9 mouse cellular contexts compared by ENCODE assay signal in genomic region chrX:99137928-99138740, GRCm38 (mm10). TPM values are rescaled to one million over a fixed set of nuclear protein-coding genes. Genes with fewer than 3 reads are reported as not detected.
DNase-seq lines count a peak whose midpoint lies in the region; ATAC-seq lines count a peak whose summit lies in the region.
"Had no signal": no experiment of that assay in that cellular context is flagged by ENCODE, and none has a peak within 500 bp of the region (broad histone marks: within the 10 kb centered on the region; RNA-seq: fewer than 3 reads in every experiment).

No protein-coding gene starts in this region.

- intact Hi-C loops in left cerebral cortex, postnatal 36 days (cut with DNase I) = loop anchor here (2.0 to 10.0 kb wide), 3 partner anchors 154 to 333 kb away; partner anchors contain the start of gene Pja1

- H3K4me1 ChIP-seq in heart, embryonic 12.5 days (replicated peaks) = peaks cover 44% of the 10 kb centered on the region
- H3K4me1 ChIP-seq in forebrain, embryonic 12.5 days = peaks cover 41% of the 10 kb centered on the region
- H3K4me1 ChIP-seq in midbrain, embryonic 16.5 days (ENCODE audit: control insufficient read depth, insufficient read depth, low read length) = peaks cover 27% of the 10 kb centered on the region

- peak overlapping the region; percentile 67 for H3K4me3 ChIP-seq in heart, embryonic 12.5 days
- peak overlapping the region; percentile 79 for H3K4me3 ChIP-seq in forebrain, embryonic 12.5 days (replicated peaks)
- H3K4me3 ChIP-seq in midbrain, embryonic 16.5 days (ENCODE audit: low read depth, low read length) = peak overlapping the region; percentile 59

- DNase-seq in heart, adult 8-10 months (ENCODE audit: low spot score) = no peak
- peak; percentile 52 for DNase-seq in kidney, postnatal 10 days
- DNase-seq in left cerebral cortex, adult 11 months (ENCODE audit: low spot score) = no peak
- no peak for DNase-seq in B cell, adult 2 months
- no peak for DNase-seq in left cerebral cortex, postnatal 36 days (ENCODE audit: low spot score in 2 of 2)

- 23% methylated on average over 9 of the region's 9 CpGs for WGBS in heart, embryonic 12.5 days
- WGBS in forebrain, embryonic 12.5 days = 20% methylated on average over 9 of the region's 9 CpGs
- 23% methylated on average over 9 of the region's 9 CpGs for WGBS in midbrain, embryonic 16.5 days

- peaks cover 13% of the 10 kb centered on the region for H3K27me3 ChIP-seq in heart, embryonic 12.5 days (replicated peaks)
- H3K27me3 ChIP-seq in forebrain, embryonic 12.5 days = peaks cover 30% of the 10 kb centered on the region
- 0 out of 2 replicates have a peak, but pooled peaks cover 3% of the 10 kb centered on the region for H3K27me3 ChIP-seq in midbrain, embryonic 16.5 days (ENCODE audit: control insufficient read depth, insufficient read depth, low read depth, low read length)
- H3K27me3 ChIP-seq: CH12.LX had no signal

- ATAC-seq in heart, embryonic 12.5 days (ENCODE audit: insufficient number of reproducible peaks, low FRiP score) = no peak
- ATAC-seq in forebrain, embryonic 12.5 days (ENCODE audit: low FRiP score) = no peak
- ATAC-seq in midbrain, embryonic 16.5 days = no peak

- no peaks in the 10 kb centered on the region for H3K36me3 ChIP-seq in heart, embryonic 12.5 days
- H3K36me3 ChIP-seq in forebrain, embryonic 12.5 days (replicated peaks) = no peaks in the 10 kb centered on the region
- no peaks in the 10 kb centered on the region for H3K36me3 ChIP-seq in midbrain, embryonic 16.5 days (ENCODE audit: control insufficient read depth, insufficient read depth, low read length)

- H3K27ac ChIP-seq in heart, embryonic 12.5 days (ENCODE audit: poor library complexity, severe bottlenecking) = peak overlapping the region; percentile 70; the same call in 1 of the 2 replicates
- H3K27ac ChIP-seq in forebrain, embryonic 12.5 days = peak overlapping the region; percentile 91
- peak overlapping the region; percentile 26 for H3K27ac ChIP-seq in midbrain, embryonic 16.5 days (ENCODE audit: low read length)

- no peaks in the 10 kb centered on the region; the same call in 1 of the 2 replicates for H3K9me3 ChIP-seq in heart, embryonic 12.5 days (replicated peaks)
- no peaks in the 10 kb centered on the region for H3K9me3 ChIP-seq in forebrain, embryonic 12.5 days
- H3K9me3 ChIP-seq in midbrain, embryonic 16.5 days (replicated peaks; ENCODE audit: control insufficient read depth, low read length, poor library complexity, severe bottlenecking) = no peaks in the 10 kb centered on the region

- H3K4me2 ChIP-seq in heart, embryonic 12.5 days = peak overlapping the region; percentile 73
- peak overlapping the region; percentile 82 for H3K4me2 ChIP-seq in forebrain, embryonic 12.5 days
- H3K4me2 ChIP-seq in midbrain, embryonic 16.5 days (ENCODE audit: low read length) = peak overlapping the region; percentile 63

- H3K9ac ChIP-seq in heart, embryonic 12.5 days = peak overlapping the region; percentile 79
- H3K9ac ChIP-seq in forebrain, embryonic 12.5 days = peak overlapping the region; percentile 94
- peak overlapping the region; percentile 77 for H3K9ac ChIP-seq in midbrain, embryonic 16.5 days (ENCODE audit: low read depth, low read length)

RNA-seq across cellular contexts. Expression of gene Efnb1, which starts 2.2 kb away (rescaled TPM):
- 25.3 and 29.0 TPM in 2 replicates for polyA plus RNA-seq in heart, embryonic 12.5 days (2016; fragmentation: Nextera tagmentation; extraction: Ambion mirVana)
- 10 to 100 TPM; 15.8 to 18.7 (median 16.4) TPM for total RNA-seq in heart, adult 8-10 months (2022)
- 99.2 and 106 TPM in 2 replicates for polyA plus RNA-seq in forebrain, embryonic 12.5 days (2016; fragmentation: Nextera tagmentation; extraction: Ambion mirVana)
- polyA plus RNA-seq in midbrain, embryonic 16.5 days (2015; fragmentation: Nextera tagmentation; extraction: Ambion mirVana) = 15.6 and 19.6 TPM in 2 replicates
- total RNA-seq in left cerebral cortex, postnatal 36 days (2021) = 10 to 100 TPM; 13.9 to 17.1 TPM

Comparison
In these comparisons a context has a peak if more than half of its experiments do, and no peak if none do; other contexts are left out.
1. H3K27ac ChIP-seq: peak in every context shown above with its lines; median percentile 91 in forebrain, embryonic 12.5 days; 70 in heart, embryonic 12.5 days; 26 in midbrain, embryonic 16.5 days.